Mouse (Mus musculus) gonadal fat pad, adult 2 months (tissue): ENCODE measurements at regions not wholly inside any gene's neighbourhood (a gene's known extent, or its start where the extent isn't known, plus 50 kb on each side); places are given as distances from the start of the nearest gene placed in this dataset.
"Not testable (repeated sequence)": the region's sequence is repeated elsewhere in the genome, so short reads cannot be mapped to it uniquely, and the experiment has no call there.

Experiments used
- DNase-seq: peaks from one replicate; pipeline ENCODE4 v3.0.0-alpha.2; 2012; ENCODE audit warnings: low read depth

GRCm38 (mm10) chr12:117379103-117379850 lies 137.0 kb upstream of the Rapgef5 start:
- no peak for DNase-seq

DNA sequence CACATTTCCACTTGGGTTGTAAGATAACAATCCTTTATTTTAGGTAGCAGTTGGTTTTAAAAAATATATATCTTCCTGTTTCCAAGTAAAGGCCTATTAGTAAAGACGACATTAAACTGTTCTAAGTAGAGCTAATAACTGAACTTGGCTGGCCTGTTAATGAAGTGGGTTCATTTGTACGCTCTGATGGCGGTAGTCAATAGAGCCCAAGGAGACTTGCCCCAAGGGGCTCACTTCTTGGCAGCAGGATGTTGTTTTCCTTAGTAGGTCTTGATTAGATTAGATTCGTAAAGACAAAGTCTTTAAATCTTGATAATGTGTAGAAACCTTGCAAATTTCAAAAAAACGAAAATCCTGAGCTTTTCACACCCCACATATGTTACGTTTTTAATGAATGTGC lies 135.4 kb upstream of the Rapgef5 start:
- no peak for DNase-seq

GRCm38 (mm10) chr12:117382727-117383126 lies 133.6 kb upstream of the Rapgef5 start:
- not testable (repeated sequence) for DNase-seq

DNA sequence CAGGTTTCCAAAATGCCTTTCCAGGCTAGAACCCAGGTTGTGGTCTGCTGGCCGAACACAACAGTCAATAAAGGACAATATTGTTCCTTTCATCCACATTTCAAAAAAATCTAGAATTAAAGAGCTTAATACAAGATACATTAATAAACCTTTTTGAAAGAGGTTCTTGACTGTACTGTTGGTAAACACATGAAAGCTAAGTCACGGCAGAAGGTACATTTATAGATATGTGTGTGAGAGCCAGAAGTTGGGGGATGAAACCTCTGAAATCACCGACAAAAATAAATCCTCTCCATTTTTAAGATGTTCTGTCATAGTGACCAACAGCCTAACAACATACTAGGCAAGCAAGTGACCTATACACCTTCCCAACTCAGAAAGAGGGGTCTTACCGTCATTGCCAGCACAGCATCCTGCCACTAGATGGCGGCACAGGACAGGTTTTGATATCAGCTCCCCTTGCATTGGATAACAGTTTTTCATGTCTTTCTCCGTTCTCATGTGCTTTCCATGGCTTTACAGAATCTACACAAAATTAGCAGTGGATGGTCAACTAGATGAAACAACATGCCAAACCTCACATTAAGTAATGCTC lies 131.1 kb upstream of the Rapgef5 start:
- DNase-seq, result no peak

DNA sequence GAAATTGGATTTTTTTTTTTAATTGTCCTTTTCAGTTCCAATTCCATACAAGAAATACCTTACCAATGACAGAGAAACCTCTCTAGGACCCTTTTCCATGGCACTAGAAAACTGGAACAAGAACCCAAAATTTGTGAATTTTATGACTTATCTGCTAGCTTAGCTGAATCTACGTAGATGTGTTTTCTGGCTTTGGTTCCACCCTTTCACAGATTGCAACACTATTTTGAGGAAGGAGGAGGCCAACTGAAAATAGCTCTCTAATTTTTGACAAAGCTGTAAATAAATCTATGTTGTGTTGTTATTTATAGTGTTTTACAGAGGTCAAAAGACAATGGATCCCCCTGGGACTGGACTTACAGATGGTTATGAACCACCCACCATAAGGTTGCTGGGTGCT lies 130.6 kb upstream of the Rapgef5 start:
- DNase-seq, result no peak

GRCm38 (mm10) chr12:117386957-117387356 lies 129.3 kb upstream of the Rapgef5 start:
- no peak for DNase-seq

DNA sequence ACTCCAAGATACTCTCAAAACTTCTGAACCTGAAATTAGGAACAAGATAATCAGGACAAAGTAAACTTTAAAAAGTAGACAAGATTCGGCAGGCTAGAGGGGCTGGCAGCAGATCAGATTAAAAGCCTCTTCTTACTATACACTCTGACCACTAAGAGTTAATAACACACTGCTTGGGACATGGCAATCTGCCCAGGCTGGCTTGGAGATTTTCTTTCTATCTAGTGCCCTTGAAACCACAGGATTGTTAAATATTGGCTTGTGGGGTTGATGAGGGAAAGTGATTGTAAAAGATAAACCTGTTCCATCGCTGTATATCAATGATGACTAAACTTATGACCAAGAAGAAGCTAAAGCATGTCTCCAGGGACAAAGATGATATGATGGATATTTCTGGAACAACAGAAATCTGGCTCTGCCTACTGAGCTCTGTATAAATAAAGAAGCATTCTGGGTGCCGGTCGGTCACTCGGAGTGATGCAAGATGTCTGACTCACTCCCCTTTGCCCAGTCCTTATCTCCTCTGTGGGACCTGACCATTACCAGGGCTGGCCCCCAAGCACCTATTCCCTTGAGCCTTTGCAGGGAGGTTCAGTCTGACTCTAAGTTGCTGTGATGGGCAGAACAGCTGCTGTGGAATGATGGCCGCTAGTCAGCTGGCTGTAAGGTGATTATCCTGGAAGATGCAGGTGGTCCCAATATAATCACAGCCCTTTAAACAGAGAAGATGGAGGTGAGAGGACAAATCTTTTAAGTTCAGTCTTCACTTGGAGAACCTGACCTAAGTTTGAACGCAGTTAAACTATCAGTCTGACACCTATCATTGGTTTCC lies 126.5 kb upstream of the Rapgef5 start:
- DNase-seq, result no peak

- DNase-seq, result no peak
Measured at GRCm38 (mm10) chr12:117397512-117397911, 118.8 kb upstream of the Rapgef5 start.

DNA sequence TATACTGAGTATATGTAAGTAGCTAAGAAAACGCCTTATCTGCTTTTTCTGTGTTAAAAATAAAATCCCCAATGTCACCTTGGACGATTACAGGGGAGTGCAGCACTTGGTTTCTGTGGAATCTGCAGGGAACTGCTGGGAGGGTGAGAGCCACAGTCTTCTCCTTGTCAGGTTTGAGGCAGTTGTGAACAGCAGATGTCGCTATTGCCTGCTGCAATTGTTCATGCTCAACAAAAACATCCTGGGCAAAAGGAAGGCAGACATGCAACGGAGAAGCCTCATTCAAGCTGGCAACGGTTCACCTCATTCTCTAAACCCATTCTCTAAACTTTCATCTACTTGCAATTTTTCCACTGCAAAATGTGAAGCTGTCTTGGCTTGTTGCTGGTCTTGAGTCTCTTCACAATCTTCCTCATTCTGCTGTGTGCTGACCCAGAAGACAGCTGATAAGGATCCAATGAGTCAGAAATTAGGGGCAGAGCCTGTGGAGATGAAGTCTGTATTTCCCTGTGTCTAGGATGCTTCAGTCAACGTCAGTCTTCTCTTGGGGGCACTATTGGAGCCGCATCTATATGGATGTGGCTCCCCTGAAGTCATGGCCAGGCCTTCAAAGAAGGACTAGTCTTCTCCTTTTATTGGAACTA lies 112.6 kb upstream of the Rapgef5 start:
- no peak for DNase-seq

DNA sequence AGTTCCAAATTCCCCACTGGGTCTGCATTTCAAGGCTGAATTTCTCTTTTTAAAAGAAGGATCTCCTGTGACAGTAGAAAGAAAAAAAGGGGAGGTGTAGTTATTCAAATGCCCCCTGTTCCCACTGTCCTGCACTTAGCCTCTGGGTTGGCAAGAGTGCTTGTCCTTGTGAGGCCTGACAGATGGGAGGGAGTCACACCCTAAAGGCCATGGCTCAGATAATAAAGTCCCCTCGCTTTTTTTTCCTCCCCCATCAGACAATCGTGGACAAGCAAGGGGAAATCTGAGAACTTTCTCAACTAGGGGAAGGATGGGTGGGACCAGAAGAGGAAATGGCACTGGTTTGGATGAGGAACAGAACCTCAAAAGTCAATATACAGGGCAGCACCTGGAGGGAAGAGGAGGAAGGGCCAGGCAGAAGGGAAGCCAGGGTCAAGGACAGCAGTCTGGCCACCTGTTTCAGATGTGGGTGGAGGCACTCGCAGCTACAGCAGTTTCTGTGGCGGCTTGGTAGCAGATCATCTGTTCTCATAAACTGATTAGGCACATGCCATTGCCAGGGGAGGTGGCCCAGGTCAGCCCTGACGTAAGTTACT lies 112.0 kb upstream of the Rapgef5 start:
- no peak for DNase-seq

GRCm38 (mm10) chr12:117406832-117407231 lies 109.4 kb upstream of the Rapgef5 start:
- DNase-seq, result no peak

DNA sequence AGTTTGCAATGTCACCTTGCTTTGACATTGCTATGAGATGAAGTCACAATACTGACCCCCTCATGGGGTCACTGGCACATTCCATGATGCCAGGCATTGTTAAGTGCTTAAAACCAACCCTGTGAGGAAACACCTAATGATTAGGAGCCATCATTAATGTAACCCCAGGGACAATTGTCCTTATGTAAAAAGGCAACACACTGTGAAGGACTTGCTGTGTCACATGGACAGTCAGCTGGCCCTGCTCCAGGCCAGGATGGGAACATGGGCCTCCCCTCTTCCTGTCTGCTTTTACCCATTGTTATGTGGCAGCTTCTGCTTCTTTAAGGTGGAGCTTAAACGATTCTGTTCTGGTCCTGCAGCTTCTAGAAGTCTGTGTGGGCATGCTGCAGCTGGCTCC lies 105.7 kb upstream of the Rapgef5 start:
- DNase-seq, result no peak

- no peak for DNase-seq
Measured at GRCm38 (mm10) chr12:117412257-117412656, 104.0 kb upstream of the Rapgef5 start.

DNA sequence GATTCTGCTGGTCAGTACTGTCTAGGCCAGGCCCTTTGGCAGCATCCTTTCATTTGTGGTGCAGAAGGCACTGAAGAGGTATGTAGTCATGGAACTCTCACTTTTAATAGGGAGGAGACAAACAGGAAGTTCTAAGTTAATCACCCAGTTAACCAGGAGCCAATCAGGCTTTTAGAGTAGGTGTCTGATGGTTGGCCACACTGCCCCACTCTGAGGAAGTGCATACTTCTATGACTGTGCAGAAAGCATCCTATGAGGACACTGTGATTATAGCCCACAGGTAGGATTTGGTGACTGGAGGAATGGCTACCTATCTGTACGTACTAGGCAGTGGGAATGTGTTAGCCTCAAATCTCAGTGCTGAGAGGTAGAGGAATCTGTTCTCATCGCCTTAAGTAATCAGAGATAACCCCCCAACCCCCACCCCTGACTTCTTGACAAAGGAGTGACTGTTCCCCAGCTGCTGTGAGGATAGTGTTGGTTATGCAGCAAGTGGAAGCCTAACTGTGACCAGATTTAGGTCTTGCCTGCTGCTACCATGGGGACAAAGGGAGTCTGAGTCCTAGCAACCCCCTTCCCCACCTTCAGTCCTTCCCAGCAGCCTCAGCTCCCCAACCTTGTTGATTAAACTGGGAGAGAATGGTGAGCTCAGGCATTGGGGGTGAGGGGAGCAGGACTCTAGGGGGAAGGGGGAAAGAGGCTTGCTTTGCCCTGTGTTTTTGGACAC lies 103.3 kb upstream of the Rapgef5 start:
- no peak for DNase-seq

DNA sequence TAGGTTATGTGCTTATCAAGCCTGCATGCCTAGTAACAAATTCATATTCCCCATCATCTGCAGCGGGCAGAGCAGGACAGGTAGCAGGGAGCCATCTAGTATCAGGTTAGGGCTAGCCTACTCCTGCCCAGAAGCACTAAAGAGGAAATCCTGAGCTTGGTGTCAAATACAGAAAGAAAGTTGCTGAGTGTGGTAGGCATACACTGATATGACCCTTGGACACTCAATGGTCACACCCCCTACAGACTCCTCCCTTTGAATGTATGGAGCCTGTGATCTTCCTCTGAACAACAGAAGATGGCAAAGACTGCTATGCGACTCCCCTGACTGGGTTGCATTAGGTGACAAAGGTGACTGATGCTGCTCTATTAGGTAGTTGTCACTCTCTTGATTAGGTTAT lies 102.3 kb upstream of the Rapgef5 start:
- DNase-seq, result no peak

DNA sequence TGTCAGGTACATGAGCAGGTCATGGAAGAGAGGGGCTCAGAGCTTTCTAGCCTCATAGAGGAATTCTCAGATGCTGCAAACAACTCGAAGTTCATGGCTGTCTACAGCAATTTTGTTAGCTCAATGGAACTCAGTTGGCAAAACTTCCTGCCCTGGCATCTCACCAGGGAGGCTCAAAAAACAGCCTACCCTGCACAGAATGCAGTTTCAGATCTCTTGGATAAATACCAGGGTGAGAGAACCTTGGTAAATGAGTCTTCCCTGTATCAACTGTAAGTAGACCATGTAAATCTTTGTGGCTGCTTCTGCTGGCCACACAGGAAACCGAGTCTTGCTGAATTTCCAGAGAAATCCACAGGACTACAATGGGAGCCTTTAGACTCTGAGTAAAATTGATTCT lies 101.1 kb upstream of the Rapgef5 start:
- DNase-seq, result no peak

DNA sequence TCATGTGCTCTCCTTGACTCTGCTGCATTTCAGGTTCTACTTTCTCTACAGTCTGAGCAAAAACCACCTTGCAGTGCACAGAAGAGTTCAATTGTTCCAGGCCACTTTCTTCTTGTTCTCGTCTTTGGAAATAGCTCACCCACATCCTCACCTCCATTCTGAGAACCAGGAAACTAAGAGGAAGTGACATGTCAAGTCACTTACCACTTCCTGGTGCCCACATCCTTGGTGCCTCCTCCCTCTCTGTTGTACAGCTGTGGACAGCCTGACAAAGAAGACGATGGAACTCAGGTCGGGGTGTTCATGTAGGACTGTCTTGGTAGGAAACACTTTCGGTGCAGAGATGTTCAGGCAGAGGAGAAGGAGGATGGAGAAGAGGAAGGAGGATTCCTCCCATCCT lies 98.3 kb upstream of the Rapgef5 start:
- no peak for DNase-seq

- no peak for DNase-seq
Measured at GRCm38 (mm10) chr12:117422315-117422978, 93.8 kb upstream of the Rapgef5 start.

- DNase-seq, result no peak
Measured at GRCm38 (mm10) chr12:117425363-117426031, 90.8 kb upstream of the Rapgef5 start.

GRCm38 (mm10) chr12:117427431-117427830 lies 88.8 kb upstream of the Rapgef5 start:
- no peak for DNase-seq
